Mouse (Mus musculus) heart, adult 11 months (tissue): ENCODE results near the gene Dnah7c.
"Not testable (repeated sequence)": the region's sequence is repeated elsewhere in the genome, so short reads cannot be mapped to it uniquely, and the experiment has no call there.

Experiments used
- DNase-seq: peaks from one replicate; pipeline ENCODE4 v3.0.0; 2022

The Dnah7c gene

DNA sequence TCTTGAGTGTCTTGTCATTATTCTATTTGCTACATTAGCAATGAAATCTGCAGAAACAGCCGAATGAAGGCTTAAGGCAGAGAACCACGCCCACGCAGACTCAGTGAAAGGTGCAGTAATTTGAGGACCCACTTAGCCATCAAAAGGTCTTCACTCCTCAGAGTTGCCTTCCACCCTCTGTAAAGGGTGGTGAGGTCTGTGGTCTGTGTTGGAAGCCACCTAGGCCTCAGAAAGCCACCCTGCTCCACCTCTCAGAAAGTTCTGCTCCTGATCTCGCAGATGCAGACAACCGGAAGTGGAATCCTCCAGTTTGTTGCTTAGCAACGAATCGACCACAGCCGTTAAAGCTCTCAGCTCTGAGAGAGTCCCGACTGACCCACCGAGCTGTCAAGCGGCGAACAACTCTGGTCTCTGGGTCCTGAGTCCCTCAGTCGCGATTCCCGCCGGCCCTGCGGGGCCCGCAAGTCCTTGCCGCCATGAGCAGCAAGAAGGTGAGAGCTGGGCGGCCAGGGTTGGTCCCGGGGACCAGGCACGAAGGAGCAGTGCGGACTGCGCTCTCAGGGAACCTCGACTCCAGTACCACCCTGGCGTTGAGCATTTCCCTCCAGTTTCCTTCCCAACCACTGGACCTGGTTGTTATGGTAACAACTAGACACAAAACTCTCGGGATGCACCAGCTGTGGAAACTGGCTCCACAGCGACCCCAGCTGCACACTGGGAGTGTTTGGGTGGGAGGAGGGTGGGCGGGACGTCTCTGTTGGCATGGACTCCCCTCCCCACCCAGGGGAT is at the start of gene Dnah7c:
TSS of gene Dnah7c (plus strand) at position 456 of the 789 bp plus-strand sequence.
- DNase-seq = no peak

DNA sequence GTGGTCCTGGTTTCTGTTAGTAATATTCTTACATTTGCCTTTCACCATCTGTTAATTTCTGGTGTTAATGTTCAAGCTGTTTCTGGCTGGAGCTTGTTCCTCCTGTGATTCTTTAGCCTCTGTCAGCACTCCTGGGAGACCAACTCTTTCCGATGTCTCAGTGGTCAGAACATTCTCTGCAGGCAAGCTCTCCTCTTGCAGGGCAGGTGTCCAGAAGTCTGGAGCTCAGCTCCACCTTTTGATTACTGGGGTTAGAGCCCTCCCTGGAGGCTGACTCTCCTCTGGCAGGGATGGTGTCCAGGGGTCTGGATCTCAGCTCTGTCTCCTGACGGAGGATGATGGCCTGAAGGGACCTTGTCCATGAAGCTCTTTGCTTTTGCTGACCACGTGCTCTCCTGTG is 44.8 kb upstream of the Dnah7c start:
- not testable (repeated sequence) for DNase-seq

DNA sequence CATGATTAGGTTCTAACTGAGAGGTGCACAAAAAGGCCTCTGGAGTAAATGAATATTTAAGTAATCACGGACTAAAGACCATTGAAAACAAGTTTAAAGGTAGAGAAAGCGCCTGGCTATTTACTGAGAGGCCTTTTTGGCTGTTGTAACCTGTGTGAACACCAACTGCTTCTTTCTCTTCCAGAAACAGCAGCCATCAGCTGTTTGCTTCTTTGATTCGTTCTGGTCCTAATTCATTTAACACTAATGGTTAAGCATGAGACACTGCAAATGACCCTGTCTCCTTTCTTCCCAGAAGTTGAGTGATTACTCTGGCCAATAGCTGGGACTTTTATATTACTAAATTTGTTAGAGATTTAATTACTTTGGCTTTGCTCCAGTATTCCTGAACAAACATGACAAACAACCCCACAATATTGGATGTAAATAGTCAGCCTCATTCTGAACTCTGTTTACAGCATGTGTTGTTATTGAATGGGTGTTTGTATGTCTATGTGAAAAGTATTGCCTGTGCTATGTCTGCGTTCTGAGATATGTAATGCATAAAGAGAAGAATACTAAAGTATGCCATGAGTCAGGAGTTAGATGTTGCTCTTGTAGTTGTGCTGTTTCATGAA is 30.6 kb upstream of the Dnah7c start:
- not testable (repeated sequence) for DNase-seq

GRCm38 (mm10) chr1:46408324-46409115 is 16.9 kb upstream of the Dnah7c start:
- DNase-seq = no peak

DNA sequence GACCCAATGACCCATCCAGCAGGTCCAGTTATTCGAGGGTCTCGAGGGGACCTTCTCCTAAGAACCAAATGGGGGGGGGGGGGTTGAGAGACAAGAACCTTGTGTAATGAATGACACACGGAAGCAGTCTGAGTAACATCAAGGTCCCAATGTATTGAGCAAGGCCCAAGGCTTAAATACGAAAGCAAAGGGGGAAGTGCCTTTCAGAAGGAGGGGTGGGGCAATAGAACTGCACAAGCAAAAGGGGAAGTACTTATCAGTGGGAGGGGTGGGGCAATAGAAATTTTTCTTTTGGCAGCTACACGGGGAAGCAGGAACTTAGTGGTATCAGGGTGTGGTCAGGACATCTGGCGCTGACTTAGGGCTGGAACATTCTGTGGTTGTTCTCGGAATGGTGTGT is 10.6 kb upstream of the Dnah7c start:
- DNase-seq = not testable (repeated sequence)

DNA sequence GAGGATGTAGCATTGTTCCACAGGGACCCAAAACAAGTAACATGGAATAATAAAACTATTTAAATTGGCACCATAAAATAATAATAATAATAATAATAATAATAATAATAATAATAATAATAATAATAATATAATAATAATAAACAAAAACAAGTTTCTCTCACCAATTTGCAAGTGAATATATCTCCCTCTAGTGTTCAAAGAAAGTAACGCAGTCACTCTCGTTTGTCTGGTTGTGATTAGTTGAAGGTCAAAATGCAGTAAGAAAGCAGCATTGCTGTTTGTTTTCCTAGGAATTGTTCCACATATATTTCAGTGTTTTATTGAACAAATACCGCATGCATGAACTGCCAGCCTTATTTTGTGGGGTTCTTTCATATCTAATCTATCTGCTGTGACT is 8.4 kb upstream of the Dnah7c start:
- DNase-seq = not testable (repeated sequence)

- DNase-seq = not testable (repeated sequence)
Measured at GRCm38 (mm10) chr1:46418966-46419365, 6.4 kb upstream of the Dnah7c start.

- no peak for DNase-seq
Measured at GRCm38 (mm10) chr1:46428401-46428800, 3.0 kb downstream of the Dnah7c start.

GRCm38 (mm10) chr1:46514671-46515070 is 89.3 kb downstream of the Dnah7c start:
- not testable (repeated sequence) for DNase-seq

DNA sequence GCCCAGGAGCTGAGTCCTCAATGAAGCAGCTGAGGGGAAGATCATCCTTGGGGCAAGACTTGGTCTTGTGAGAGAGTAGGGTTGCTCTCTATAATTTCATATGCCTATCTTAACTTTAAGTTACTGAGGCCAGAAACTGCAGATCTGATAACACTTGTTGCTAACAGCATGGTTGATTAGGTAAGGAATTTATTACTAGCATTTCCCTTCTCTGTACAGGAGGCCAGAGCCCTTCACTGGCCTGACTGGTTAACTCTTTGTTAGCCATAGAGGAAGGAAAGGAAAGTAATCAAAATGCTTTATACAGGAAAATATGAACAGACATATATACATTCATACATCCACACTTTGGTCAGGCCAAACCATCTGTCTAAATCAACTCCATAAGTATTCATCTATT is 95.6 kb downstream of the Dnah7c start:
- no peak for DNase-seq

DNA sequence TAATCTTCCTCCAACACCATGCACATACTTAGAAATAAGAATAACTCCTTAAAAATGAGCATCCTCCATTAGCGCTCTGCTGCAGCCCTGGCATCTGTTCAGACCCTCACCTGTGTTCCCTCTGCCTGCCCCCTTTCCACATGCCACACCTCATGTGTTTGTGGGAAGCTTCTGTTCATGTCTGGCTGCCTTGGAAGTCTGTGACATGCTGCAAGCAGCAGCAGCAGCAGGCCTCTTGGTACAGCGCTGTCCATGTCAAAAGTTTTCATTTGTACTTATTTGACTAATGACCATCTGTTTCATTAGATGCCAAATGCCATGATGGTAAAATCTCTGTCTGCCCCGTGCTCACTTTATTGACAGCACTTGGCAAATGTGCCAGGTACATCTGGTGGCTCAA is 101.1 kb downstream of the Dnah7c start:
- not testable (repeated sequence) for DNase-seq

DNA sequence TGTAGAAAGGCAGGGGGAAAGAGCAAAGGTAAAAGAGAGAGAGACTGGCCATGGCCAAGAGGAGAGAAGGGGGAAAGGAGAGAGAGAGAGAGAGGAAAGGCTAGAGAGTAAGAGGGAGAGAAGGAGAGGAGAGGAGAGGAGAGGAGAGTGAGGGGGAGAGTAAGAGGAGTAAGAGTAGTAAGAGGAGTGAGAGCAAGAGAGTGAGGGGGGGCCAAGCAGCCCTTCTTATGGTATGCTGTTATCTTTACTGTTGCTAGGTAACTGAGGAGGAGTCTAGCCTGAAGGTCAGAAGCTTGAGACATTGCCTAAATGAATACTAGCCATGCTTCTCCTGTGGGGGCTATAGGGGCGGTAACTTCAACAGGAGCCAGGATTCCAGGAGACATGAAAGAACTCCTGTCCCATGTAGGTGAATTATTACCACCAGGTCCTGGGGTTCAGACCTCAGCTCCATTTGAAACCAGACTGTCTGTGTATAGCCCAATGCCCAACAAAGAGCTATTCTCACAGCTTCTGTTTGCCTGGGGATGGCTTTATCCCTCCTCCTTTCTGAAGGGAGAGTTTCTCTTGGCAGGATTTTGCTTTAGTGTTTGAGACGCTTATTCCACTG is 119.5 kb downstream of the Dnah7c start:
- DNase-seq = no peak

DNA sequence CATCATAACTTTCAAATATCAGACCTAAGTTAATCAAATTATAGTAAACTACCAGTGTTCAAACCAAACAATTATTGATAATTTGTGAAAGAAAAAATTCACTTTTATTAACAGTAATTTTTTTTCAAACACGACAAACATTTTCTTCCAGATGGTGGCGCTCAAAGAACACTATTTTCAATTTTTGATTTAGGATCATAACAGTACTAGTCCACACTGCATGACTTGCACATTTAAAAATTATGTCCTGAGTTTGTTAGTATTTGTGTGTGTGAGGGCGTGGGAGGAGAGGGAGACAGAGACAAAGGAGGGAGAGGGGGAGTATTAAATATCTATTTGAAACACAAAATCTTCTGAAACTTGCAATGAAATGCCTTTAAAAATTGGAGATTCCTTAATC is 155.0 kb downstream of the Dnah7c start:
- DNase-seq = no peak

DNA sequence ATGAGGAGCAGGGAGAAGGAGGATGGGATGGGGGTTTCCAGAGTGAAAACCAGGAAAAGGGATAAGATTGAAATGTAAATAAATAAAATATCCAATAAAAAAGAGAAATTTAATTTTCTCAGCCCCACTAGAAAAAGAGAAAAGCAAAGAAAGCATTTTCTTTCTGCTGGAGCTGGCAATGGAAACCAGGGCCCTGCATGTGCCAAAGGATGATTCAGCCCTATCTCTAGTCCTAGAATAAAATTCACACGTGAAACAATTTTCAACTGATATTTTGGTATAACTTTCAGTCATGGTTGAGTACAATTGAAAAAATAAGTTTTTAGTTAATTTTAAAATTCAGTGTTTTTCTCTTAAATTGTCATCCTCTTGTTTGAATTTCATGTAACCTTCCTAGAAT is 168.4 kb downstream of the Dnah7c start:
- not testable (repeated sequence) for DNase-seq

DNA sequence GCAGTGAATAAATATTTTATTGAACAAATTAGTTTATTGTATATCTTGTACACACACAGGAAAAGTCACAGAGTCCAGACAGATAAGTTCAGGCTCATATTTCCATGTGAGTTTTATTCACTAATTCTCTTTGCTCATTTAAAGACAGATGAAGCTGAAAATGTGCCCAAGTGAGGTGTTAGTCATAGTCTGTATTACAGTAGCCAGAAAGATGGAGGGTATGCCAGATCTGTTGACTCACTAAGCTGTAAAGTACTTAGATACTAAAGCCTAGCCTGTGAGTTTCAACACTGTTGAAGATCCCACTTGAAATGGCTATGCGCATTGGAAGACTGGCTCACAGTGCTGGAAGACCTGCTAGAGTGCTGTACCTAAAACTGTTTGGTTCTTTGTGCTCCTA is 171.0 kb downstream of the Dnah7c start:
- not testable (repeated sequence) for DNase-seq

DNA sequence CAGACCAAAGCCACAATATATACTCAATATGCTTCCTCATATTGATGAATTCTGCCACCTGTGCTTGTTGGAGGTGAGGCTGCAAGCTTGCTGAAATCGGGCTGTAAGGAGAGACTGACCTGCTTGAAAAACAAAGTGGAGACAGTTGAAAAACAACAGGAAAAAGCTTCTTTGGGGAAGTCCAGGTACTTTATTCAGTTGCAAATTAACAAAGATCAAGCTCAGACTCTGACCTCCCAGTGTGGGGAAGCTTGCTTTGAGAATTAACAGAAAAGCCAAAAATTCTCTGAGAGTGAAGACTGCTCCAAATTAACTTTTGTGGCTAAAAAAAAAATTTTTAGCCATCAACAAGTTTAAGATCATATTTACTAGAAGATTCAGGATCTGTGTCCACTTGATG is 194.9 kb downstream of the Dnah7c start:
- no peak for DNase-seq

- DNase-seq = not testable (repeated sequence)
Measured at GRCm38 (mm10) chr1:46625914-46626313, 200.5 kb downstream of the Dnah7c start.

DNA sequence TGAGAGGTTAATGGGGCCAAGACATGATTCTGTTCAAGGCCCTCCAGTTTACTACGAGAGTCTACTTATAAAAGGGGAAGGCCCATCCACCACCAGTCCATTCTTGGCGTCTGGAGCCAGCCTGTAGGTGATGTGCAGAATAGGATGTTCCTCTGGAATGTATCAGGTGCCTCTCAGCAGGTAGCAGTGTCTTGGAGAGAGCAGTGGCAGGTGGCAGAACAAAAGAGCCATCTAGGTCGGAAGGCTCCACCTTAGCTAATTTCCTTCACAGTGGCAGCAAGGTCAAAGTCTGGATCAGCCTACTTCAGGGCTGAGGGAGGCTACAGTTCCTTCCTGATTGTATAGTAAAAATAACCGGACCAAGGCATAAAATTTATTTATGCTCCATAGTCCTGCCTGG is 224.4 kb downstream of the Dnah7c start:
- DNase-seq = not testable (repeated sequence)

- DNase-seq = not testable (repeated sequence)
Measured at GRCm38 (mm10) chr1:46652721-46653120, 227.3 kb downstream of the Dnah7c start.

- DNase-seq = not testable (repeated sequence)
Measured at GRCm38 (mm10) chr1:46724810-46725209, 299.4 kb downstream of the Dnah7c start.

DNA sequence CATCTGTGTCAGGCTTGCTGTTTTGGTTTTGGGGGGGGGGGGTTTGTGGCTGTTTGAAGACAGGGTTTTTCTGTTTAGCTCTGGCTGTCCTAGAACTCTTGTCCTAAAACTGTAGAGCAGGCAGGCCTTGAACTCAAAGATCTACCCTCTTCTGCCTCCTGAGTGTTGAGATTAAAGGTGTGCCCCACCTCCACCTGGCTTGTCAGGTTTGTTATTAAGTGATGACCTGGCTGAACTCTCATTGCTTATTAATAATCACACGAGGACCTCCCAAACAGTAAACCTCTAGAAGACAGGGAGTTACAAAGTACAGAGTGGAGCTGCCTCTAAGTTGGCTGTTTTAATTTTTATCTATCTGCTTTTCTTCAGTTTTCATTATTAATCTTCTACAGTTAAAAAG is 299.9 kb downstream of the Dnah7c start:
- no peak for DNase-seq

GRCm38 (mm10) chr1:46725719-46726118 is 300.3 kb downstream of the Dnah7c start:
- not testable (repeated sequence) for DNase-seq

DNA sequence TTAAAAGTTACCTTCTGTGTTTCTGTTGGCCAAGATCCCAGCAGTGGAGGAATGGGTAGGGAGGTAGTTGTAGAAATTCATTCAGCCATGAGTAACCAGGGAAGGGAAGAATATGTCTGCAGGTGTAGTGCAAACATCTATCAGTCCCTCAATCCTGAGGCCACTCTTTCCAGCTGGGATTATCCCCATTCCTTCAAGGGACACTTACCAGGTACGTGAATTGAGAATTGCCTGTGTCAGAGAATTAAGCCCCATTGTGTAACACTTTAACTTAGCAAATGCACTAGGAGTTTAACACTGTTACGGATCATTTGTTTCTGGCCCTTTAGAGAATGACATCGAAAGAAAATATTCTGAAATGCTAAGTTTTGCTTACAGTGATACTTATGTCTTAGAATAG is 304.3 kb downstream of the Dnah7c start:
- not testable (repeated sequence) for DNase-seq
